Mouse (Mus musculus): Measurements from ENCODE around the gene Vstm2b. TPM values are rescaled to one million over a fixed set of nuclear protein-coding genes. Genes with fewer than 3 reads are reported as not detected.

The Vstm2b gene
- polyA plus RNA-seq (2011; ENCODE audit: insufficient read length, low read depth, missing spikeins), result 0.68 and 1.5 TPM in 2 replicates

DNA sequence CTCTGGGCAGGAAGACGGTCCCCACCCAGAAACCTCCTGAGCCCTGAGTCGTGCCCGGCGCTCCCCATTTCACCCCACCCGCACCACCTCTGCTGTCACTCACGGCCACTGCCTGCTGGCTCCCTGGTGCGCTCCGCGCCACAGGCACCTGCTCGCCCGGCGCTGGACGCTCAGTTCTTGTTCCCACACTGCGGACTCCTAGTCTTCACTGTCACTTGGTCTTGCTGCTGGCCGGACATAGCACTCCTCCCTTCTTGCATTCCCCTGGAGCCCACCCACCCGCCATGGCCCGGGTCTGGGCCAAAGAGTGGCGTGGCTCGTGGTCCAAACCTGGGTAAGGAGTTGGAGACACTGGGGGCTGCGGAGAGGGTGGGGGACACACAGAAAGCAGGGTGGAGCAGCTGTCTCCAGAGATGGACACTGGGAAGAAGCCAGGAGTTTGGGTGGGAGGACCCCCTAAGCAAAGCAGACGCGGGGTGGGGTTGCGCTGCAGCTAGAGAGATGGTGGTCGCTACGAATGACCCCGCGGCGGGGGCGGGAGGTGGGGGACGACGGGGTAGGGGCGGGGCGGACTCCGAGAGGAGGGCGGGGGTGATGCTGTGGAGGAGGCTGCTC, at the start of gene Vstm2b:
Vstm2b (plus strand) TSS at position 233 of the 615 bp plus-strand sequence.
- Histone ChIP-seq H3K4me1 (ENCODE audit: control insufficient read depth, insufficient read depth, low read length) (no peaks in the 10 kb centered on the region), H3K27ac (ENCODE audit: insufficient read depth, low read length) (no peak within 1 kb of the TSS), H3K4me3 (ENCODE audit: insufficient read depth, low read length) (peak within 1 kb of the TSS; percentile 40)
- no peak for TF ChIP-seq CTCF (IDR thresholded peaks at IDR 0.05; ENCODE audit: borderline replicate concordance, insufficient read depth, low read length)

DNA sequence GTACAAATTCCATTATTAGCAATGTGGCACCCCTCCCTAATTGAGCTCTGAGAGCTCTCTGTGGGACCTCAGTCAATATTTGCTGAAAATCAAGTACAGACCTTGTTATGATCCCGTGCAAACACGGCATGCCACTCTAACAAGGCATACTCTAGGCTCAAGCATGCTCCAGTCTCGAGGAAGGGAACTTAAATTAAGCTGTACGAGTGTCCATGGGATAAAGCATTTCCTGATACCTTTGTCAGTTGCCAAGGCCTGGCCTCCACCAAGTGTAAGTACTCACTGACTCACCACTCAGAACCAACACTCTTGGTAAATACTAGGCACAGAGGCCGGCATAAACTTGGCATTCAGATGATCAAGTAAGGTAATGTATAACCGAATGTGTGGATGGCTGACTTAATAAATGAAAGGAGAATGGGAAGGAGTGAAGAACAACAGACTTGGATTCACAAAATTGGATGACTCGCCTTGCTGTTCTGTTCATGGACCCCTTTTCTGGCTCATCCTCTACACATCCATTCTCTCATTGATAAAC, 42.0 kb upstream of the Vstm2b start:
- H3K4me1 ChIP-seq (ENCODE audit: control insufficient read depth, insufficient read depth, low read length), result no peaks in the 10 kb centered on the region
- no peak for TF ChIP-seq CTCF (IDR thresholded peaks at IDR 0.05; ENCODE audit: borderline replicate concordance, insufficient read depth, low read length)
- no peak for TF ChIP-seq POLR2A (IDR thresholded peaks at IDR 0.05; ENCODE audit: low read depth, low read length)
- no peak overlapping the region for H3K27ac ChIP-seq (ENCODE audit: insufficient read depth, low read length)

DNA sequence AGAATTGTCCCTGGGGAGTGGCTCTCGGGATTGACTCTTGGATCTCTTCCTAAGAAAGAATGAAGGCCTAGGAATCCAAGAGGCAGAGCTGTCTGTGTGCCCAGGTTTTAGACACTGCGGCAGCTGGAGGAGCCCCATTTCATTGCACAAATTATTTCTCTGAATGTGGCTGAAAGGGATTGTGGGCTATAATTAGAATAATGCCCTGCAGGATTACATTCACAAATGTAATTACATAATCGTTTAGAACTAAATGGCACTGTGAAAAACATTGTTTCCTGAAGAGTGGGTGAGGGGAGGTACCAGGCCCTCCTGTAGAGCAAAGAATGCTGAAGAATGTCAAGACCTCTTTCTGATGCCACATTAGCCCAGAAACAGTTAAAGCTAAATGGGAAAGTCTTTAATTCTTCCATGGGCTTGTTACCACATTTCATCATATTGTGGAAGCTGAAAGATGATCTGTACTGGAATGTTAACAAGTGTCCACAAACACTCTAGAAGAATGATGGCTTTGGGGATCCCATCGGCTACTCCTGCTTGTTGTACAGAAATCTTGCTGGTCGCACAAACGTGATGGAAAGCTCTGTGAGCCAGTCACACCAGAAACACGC, 24.6 kb upstream of the Vstm2b start:
- Histone ChIP-seq H3K27ac (ENCODE audit: insufficient read depth, low read length) (no peak overlapping the region), H3K4me1 (ENCODE audit: control insufficient read depth, insufficient read depth, low read length) (no peaks in the 10 kb centered on the region), H3K4me3 (ENCODE audit: insufficient read depth, low read length) (no peak overlapping the region)
- TF ChIP-seq CTCF (IDR thresholded peaks at IDR 0.05; ENCODE audit: borderline replicate concordance, insufficient read depth, low read length) (no peak), POLR2A (IDR thresholded peaks at IDR 0.05; ENCODE audit: low read depth, low read length) (no peak)

More for the DNA sequence above, 42.0 kb upstream of the Vstm2b start:
- H3K4me3 ChIP-seq (ENCODE audit: insufficient read depth, low read length), result no peak overlapping the region

DNA sequence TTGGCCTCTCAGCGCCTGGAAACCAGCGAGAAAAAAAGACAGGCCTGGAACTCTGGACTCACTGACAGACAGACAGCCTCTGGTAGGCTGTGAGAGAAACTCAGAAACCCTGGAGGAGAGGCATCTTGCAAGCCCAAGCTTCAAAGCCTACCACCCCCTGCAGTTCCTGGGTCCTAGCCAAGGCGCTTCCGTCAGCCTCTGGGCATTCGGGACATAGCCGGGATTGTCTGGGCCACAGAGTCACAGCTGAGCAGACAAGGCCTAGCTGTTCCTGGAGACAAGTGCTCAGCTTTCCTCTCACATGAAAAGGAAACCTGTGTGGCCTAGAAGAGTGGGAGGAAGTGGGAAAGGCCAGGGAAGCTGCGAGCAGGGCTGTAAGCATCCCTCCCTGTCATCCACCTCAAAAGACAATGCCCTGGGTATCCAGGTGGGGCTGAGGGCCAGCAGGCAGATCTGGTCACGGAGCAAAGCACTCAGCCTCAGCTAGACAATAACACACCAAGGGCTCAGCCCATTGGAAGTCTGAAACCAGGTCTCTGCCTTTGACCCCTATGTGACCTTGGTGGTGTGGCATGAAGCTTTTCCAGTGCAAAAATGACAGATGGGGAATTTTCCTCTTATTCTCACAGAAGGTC, 13.2 kb upstream of the Vstm2b start:
- TF ChIP-seq POLR2A (IDR thresholded peaks at IDR 0.05; ENCODE audit: low read depth, low read length) (no peak), CTCF (IDR thresholded peaks at IDR 0.05; ENCODE audit: borderline replicate concordance, insufficient read depth, low read length) (no peak)
- H3K4me1 ChIP-seq (ENCODE audit: control insufficient read depth, insufficient read depth, low read length), result no peaks in the 10 kb centered on the region
- H3K27ac ChIP-seq (ENCODE audit: insufficient read depth, low read length), result no peak overlapping the region
- no peak overlapping the region for H3K4me3 ChIP-seq (ENCODE audit: insufficient read depth, low read length)

DNA sequence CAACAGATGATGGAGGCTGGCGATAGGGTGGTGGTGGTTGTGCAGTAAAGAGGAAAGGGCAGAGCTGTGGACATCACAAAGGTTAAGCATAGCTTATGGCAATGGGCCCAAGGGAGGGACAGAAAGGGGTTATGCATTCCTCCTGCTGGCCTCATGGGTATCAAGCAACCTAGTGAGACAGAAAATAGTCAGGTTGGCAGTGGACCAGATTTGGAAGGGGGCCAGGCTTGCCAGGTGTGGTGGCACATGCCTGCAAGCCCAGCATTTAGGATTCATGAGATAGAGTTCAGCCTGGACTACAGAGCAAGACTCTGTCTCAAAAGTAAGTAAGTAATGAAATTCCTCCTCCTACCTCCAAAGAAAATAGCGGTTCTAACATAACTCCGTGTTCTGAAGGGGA, 9.8 kb upstream of the Vstm2b start:
- Histone ChIP-seq H3K4me3 (ENCODE audit: insufficient read depth, low read length) (no peak overlapping the region), H3K27ac (ENCODE audit: insufficient read depth, low read length) (no peak overlapping the region), H3K4me1 (ENCODE audit: control insufficient read depth, insufficient read depth, low read length) (no peaks in the 10 kb centered on the region)
- TF ChIP-seq CTCF (IDR thresholded peaks at IDR 0.05; ENCODE audit: borderline replicate concordance, insufficient read depth, low read length) (no peak), POLR2A (IDR thresholded peaks at IDR 0.05; ENCODE audit: low read depth, low read length) (no peak)

DNA sequence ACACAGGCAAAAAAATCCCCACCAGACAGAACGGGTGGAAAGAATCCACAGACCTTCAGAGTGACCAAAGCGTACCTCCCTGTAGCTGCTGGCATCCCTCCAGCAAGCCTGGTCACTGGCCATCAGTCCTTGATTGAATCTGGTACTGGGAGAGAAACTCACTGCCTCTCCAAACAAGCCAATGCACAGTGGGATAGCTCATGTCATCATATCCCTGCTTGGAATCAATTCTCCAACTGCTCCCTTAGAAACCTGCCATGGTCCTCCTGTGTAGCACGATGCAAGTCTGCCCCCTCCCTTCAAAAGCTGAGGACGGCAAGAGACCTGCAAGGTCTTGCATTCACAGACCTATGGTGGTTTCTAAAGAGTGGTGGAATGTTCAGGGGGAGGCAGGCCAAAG, 1.2 kb upstream of the Vstm2b start:
- TF ChIP-seq POLR2A (IDR thresholded peaks at IDR 0.05; ENCODE audit: low read depth, low read length) (no peak), CTCF (IDR thresholded peaks at IDR 0.05; ENCODE audit: borderline replicate concordance, insufficient read depth, low read length) (no peak)
- Histone ChIP-seq H3K4me3 (ENCODE audit: insufficient read depth, low read length) (no peak overlapping the region), H3K27ac (ENCODE audit: insufficient read depth, low read length) (no peak overlapping the region), H3K4me1 (ENCODE audit: control insufficient read depth, insufficient read depth, low read length) (no peaks in the 10 kb centered on the region)

DNA sequence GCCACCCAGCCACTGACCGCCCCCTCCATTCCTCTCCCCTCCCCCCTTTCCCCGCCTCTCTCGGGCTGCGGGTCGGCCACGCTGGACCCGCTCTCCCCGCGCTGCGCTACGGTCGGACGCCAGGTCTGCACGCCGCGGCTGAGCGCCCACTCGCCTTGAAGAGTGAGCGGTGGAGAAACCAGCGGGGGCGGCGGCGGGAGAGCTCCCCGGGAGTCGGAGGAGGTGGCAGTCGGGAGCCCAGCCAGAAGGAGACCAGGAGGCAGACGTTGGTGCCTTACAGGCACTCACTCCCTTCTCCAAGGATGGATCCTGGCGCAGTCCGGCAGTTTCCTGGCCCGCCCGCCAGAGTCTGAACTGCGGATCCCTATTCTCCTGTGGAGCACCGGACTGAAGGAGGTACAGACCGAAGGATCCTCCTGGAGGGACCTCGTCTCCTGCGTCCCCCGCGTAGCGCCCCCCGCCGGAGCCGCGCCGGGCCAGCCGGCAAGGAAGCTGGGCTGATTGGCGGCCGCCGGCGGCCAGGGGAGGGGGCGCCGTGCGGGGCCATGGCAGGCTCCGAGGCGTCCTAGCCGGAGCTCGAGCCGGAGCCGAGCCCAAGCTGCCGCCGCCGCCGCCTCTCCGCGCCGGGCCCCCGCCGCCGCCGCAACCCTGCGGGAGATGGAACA, 715 bp downstream of the Vstm2b start:
- TF ChIP-seq POLR2A (IDR thresholded peaks at IDR 0.05; ENCODE audit: low read depth, low read length) (no peak), CTCF (IDR thresholded peaks at IDR 0.05; ENCODE audit: borderline replicate concordance, insufficient read depth, low read length) (no peak)

DNA sequence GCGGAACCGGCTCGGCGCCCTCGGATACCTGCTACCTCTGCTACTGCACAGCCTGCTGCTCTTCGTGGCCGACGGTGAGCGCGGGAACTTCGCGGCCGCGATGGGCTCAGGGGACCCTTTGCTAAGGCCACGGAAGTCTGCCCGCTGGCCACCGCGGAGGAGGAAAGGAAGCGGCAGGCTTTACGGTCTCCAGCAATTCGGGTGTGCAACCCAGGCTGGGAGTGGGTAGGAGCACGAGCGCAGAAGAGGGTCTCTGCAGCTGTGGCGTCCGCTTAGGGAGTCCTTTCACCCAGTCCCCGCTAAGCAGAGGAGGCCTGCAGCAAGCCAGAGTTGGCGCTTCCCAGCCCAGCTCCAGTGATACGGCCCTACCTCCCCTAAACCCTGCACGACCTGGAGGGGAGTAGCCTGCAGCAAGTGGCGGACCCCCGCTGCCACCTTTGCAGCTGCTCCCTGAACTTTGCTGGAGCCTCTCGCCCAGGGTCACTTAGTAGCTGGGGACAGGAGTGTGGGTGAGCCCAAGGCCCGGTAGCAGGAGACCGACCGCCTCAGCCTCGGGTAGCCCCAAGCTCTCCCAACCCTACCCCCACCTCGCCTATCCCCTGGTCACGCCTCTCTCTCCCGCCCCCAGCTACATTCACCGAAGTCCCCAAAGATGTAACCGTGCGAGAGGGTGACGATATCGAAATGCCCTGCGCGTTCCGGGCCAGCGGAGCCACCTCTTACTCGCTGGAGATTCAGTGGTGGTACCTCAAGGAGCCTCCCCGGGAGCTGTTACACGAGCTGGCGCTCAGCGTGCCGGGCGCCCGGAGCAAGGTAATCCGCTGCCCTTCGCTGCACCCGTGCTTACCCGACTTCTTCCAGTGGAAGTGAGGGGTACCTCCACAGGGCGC, 1.5 kb downstream of the Vstm2b start:
- H3K27ac ChIP-seq (ENCODE audit: insufficient read depth, low read length), result no peak overlapping the region

More for the DNA sequence above, 715 bp downstream of the Vstm2b start:
- no peak overlapping the region for H3K27ac ChIP-seq (ENCODE audit: insufficient read depth, low read length)
- H3K4me3 ChIP-seq (ENCODE audit: insufficient read depth, low read length), result peak overlapping the region; percentile 40
- no peaks in the 10 kb centered on the region for H3K4me1 ChIP-seq (ENCODE audit: control insufficient read depth, insufficient read depth, low read length)

DNA sequence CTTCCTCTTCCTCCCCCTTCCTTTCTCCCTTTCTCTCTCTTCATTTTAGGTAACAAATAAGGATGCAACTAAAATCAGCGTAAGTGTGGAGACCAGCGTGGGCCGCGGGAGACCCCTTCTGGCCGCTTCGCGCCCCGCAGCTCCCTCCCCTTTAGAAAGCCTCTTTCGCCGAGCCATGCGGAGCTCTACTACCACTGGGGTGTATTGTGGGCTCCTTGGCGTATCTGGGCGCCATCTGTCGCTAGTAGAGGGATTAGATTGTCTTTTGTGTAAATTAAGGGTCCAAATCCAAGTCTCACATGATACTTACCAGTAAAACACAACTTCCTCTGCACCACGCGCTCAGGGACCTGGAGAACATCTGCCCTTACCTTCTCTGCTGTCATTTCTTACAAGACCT, 3.1 kb downstream of the Vstm2b start:
- Histone ChIP-seq H3K4me3 (ENCODE audit: insufficient read depth, low read length) (no peak overlapping the region), H3K4me1 (ENCODE audit: control insufficient read depth, insufficient read depth, low read length) (no peaks in the 10 kb centered on the region), H3K27ac (ENCODE audit: insufficient read depth, low read length) (no peak overlapping the region)
- TF ChIP-seq CTCF (IDR thresholded peaks at IDR 0.05; ENCODE audit: borderline replicate concordance, insufficient read depth, low read length) (peak; percentile 57), POLR2A (IDR thresholded peaks at IDR 0.05; ENCODE audit: low read depth, low read length) (no peak)

More for the DNA sequence above, 1.5 kb downstream of the Vstm2b start:
- Histone ChIP-seq H3K4me3 (ENCODE audit: insufficient read depth, low read length) (peak overlapping the region; percentile 20; the same call in 1 of the 2 replicates), H3K4me1 (ENCODE audit: control insufficient read depth, insufficient read depth, low read length) (no peaks in the 10 kb centered on the region)
- TF ChIP-seq CTCF (IDR thresholded peaks at IDR 0.05; ENCODE audit: borderline replicate concordance, insufficient read depth, low read length) (no peak), POLR2A (IDR thresholded peaks at IDR 0.05; ENCODE audit: low read depth, low read length) (no peak)
